Mouse (Mus musculus): ENCODE measurements around the gene Cyba.

DNA sequence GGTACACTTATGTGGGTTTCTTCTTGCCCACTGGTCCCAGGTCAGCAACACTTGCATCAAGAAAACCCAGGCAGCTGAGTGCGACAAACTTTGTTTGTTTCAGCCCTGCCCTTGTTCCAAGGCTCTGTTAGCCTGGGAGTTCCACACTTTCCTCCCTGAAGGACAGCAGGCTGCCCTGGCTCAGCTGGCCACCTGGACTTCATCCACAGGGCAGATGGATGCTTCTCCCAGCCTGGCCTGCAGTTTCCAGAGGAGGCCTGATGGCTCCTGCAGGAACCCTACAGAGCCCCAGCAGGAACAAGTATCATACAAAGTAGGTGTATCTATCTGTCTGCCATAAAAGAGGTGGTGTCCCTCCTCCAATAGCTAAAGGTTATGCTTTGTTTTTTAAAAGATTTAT, 8.6 kb upstream of the Cyba start:
- TF ChIP-seq CTCF (IDR thresholded peaks at IDR 0.05; ENCODE audit: extremely low read depth, insufficient read length, insufficient replicate concordance, low read depth, low read length) (no peak), POLR2A (IDR thresholded peaks at IDR 0.05; ENCODE audit: low read depth, low read length) (no peak)

Measured in small intestine, adult 2 months (tissue).